Mouse (Mus musculus) heart, adult 9 months (tissue): ENCODE data around the gene Nfatc4.

Experiments used
- DNase-seq, 2 experiments: peaks; one replicate each; pipeline ENCODE4 v3.0.0; 2022; ENCODE audit warnings: low spot score in 2 of 2

Nfatc4 gene

GRCm38 (mm10) chr14:55883149-55883661 lies 60.3 kb downstream of the Nfatc4 start:
- DNase-seq: no peak
